Mouse (Mus musculus) pancreas, adult 10 weeks (tissue): ENCODE measurements around the gene Cic. TPM values are rescaled to one million over a fixed set of nuclear protein-coding genes. Genes with fewer than 3 reads are reported as not detected.

Source experiments
- polyA plus RNA-seq: library from polyadenylated mRNA; stranded (reverse); fragments of 350-450 nt; fragmentation: Illumina TruSeq; extraction: RNeasy Lipid Tissue Mini Kit (QIAGEN cat#74804); gene quantifications from one replicate; pipeline ENCODE4 v1.2.3, GENCODE M21; 2015; ENCODE audit warnings: low read depth, low replicate concordance; ENCODE audit not compliant: insufficient read depth

The Cic gene
- 36.6 TPM for polyA plus RNA-seq

GRCm38 (mm10) chr7:25267301-25267750 is at the start of gene Cic:
Cic (plus strand) TSS chr7:25267704.

GRCm38 (mm10) chr7:25220457-25221101 is 46.9 kb upstream of the Cic start, which contains the start of gene Dedd2:
Dedd2 (minus strand) TSS chr7:25220615.

GRCm38 (mm10) chr7:25221102-25221883 is 46.2 kb upstream of the Cic start, which contains the start of gene Zfp526:
Zfp526 (plus strand) TSS chr7:25221425.

GRCm38 (mm10) chr7:25237249-25238014 is 30.1 kb upstream of the Cic start, which contains the start of gene Gsk3a:
Gsk3a (minus strand) TSS chr7:25237851.

GRCm38 (mm10) chr7:25250141-25250972 is 17.1 kb upstream of the Cic start, which contains the start of gene Erf:
Erf (minus strand) TSS chr7:25250761.

GRCm38 (mm10) chr7:25297454-25298325 is 30.2 kb downstream of the Cic start, which contains the start of gene Pafah1b3:
Pafah1b3 (minus strand) TSS chr7:25297986.

GRCm38 (mm10) chr7:25301063-25301462 is 33.6 kb downstream of the Cic start, which contains the start of gene Prr19:
Prr19 (plus strand) TSS chr7:25301411.

GRCm38 (mm10) chr7:25305956-25306613 is 38.6 kb downstream of the Cic start, which contains the start of gene Tmem145:
Tmem145 (plus strand) TSS chr7:25306106.

GRCm38 (mm10) chr7:25316532-25317445 is 49.3 kb downstream of the Cic start, which contains the start of gene Megf8:
Megf8 (plus strand) TSS chr7:25317164.

Other genes starting within 250 kb of the Cic start
- 6.6 TPM for gene Grik5, start 195.4 kb upstream of the Cic start, polyA plus RNA-seq
- gene Zfp574, start 195.1 kb upstream of the Cic start, polyA plus RNA-seq = 2.9 TPM
- gene Pou2f2, start 88.0 kb upstream of the Cic start, polyA plus RNA-seq = 0.26 TPM
- gene Dedd2, start 47.1 kb upstream of the Cic start, polyA plus RNA-seq = 6.1 TPM
- 1.8 TPM for gene Zfp526, start 46.3 kb upstream of the Cic start, polyA plus RNA-seq
- 17.3 TPM for gene Gsk3a, start 29.9 kb upstream of the Cic start, polyA plus RNA-seq
- gene Erf, start 16.9 kb upstream of the Cic start, polyA plus RNA-seq = 6.1 TPM
- gene Pafah1b3, start 30.3 kb downstream of the Cic start, polyA plus RNA-seq = 6.7 TPM
- not detected for gene Prr19, start 33.7 kb downstream of the Cic start, polyA plus RNA-seq
- gene Tmem145, start 38.4 kb downstream of the Cic start, polyA plus RNA-seq = 0.72 TPM
- gene Megf8, start 49.5 kb downstream of the Cic start, polyA plus RNA-seq = 9.3 TPM
- gene Cnfn, start 102.0 kb downstream of the Cic start, polyA plus RNA-seq = not detected
- 22.6 TPM for gene Lipe, start 131.0 kb downstream of the Cic start, polyA plus RNA-seq
- gene Cxcl17, start 145.2 kb downstream of the Cic start, polyA plus RNA-seq = not detected
- gene Ceacam1, start 209.9 kb downstream of the Cic start, polyA plus RNA-seq = 10.8 TPM